Mouse (Mus musculus) adrenal gland, postnatal 14 days (tissue): ENCODE data around the gene Gpr139. TPM values are rescaled to one million over a fixed set of nuclear protein-coding genes. Genes with fewer than 3 reads are reported as not detected.

Experiments used
- DNase-seq: peaks from one replicate; pipeline ENCODE4 v3.0.0; 2021; ENCODE audit warnings: mixed read lengths
- long read RNA-seq, 2 experiments: library from polyadenylated mRNA; stranded (forward); transcript quantifications; one replicate each; pipeline ENCODE4 v2.0.0; 2021
- total RNA-seq: library from RNA; stranded (reverse); gene quantifications from 2 replicates; pipeline ENCODE4 v1.2.3, GENCODE M21; 2021

The Gpr139 gene
- total RNA-seq = not detected in 2 replicates
- long read RNA-seq, experiment 1 = 0 reads
- long read RNA-seq, experiment 2 = 0 reads

GRCm38 (mm10) chr7:119184341-119185143, at the start of gene Gpr139:
Gpr139 (minus strand) TSS chr7:119184603.
- peak; percentile 10 for DNase-seq

DNA sequence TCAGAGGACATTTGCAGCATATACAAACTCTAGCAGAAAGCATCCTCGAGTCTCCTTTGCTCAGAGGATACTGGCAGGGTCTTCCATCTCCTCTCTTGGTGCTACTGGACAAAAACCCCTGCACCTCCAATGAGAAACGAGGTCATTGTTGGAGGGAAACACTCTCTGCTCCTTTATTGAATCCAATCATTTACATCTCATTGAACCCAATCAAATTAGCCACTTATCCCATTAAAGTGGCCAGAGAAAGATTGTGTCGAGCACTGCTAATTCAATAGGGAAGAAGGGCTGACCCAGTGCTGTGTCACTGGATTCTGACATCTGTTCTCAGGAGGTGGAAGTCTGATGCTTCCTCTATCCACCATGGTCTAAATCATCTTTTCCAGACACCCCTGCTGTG, 46.6 kb upstream of the Gpr139 start:
- no peak for DNase-seq

- no peak for DNase-seq
Measured at GRCm38 (mm10) chr7:119222706-119223105, 38.3 kb upstream of the Gpr139 start.

- DNase-seq = no peak
Measured at GRCm38 (mm10) chr7:119219121-119219520, 34.7 kb upstream of the Gpr139 start.

GRCm38 (mm10) chr7:119207251-119207650, 22.8 kb upstream of the Gpr139 start:
- no peak for DNase-seq

DNA sequence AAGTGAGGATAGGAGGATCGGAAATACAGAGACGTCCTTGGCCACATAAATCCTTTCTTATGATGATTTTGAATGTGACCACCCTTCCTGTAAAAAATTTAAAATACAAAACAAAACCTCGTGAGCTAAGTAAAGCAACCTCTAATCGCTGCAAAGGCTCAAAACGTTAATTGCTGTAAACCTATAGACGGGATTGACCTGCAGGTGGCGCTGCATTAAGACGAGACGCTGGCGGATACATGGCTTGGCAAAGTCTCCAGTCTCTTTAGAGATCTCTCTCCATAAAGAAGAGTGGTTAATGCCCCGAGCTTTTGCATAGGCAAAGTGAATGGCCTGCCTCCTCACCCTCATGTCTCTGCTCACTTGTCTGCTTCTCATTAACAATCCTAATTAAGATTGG, 2.0 kb upstream of the Gpr139 start:
- DNase-seq = peak; percentile 46

- no peak for DNase-seq
Measured at GRCm38 (mm10) chr7:119185181-119185940, 958 bp upstream of the Gpr139 start.

DNA sequence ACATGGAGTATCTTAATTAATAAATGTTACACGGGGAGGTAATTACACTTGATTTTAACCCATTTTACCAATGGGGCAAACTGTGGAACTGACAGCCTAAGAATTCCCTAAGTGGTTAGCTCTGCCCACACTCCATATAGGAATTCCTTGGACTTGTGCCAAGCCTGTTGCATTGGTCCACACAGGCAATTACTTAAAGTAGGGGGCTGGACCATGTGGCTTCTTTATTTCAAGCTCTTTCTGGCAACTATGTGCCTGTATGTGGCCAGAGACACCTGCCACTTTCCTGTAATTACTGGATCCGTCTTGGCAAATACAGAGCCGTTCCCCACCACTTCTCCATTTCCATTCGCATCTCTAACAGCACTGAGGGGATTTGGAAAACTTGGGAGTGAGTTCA, 3.4 kb downstream of the Gpr139 start:
- DNase-seq = no peak

DNA sequence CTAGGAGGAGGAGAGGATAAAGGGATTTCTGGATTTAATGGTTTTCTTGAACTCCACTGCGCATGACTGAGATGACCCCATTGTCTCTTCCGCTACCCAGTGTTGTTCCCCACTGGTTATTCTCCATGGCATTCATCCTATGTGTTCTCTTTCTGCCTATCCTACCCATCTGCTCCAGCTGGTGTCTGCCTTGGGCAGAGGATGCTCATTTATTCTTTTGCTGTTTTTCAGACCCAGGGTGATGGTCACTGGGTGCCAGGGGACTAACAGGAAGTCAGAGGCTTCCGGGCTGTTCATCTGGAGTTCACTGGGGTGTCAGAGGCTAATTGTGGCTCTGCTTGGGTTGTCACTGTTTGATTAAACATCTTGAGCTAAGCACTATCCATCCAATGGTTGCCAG, 24.4 kb downstream of the Gpr139 start:
- no peak for DNase-seq

DNA sequence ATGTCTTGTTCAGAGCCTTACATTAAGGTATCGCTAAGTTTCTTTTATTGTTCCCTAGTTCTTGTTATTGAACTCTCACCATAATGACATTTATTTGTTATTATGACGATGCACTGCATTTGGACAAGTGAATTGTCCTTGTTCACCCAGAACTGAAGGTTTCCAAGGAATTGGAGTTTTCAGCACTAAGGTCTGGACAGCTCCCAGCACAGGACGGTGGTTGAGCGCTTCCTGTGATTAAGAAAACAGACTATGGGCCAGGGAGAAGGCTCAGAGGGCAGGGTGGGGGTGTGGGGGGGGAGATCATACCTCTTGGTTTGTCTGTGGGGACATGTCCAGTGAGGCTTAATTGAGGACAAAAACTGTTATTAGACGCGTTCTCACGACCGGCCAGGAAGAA, 72.6 kb downstream of the Gpr139 start:
- DNase-seq = peak; percentile 60

GRCm38 (mm10) chr7:119105878-119106277, 78.5 kb downstream of the Gpr139 start:
- DNase-seq = peak; percentile 43

DNA sequence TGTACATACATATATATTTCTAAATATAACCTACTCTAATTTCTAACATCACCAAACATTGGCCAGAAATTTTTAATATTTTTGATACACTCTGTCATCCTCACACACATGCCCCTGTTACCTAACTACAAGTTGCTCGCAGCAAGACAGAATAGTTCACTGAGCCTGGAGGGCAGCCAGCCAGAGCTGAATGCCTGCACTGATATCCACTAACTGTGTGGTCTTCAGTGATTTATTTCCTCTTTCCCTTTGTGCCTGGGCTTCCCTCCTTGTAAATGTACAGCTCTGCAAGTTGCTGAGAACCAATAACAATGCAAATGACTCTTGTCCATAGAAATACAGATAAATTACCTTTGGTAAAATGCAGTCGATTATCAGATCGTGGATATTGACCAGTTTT, 87.8 kb downstream of the Gpr139 start:
- no peak for DNase-seq

Other genes starting within 250 kb of the Gpr139 start
- gene Gprc5b, start 189.4 kb downstream of the Gpr139 start, total RNA-seq = 80.7 and 91.7 TPM in 2 replicates